Mouse (Mus musculus): ENCODE measurements at regions not wholly inside any gene's neighbourhood (a gene's known extent, or its start where the extent isn't known, plus 50 kb on each side); places are given as distances from the start of the nearest gene placed in this dataset.
"Not testable (repeated sequence)": the region's sequence is repeated elsewhere in the genome, so short reads cannot be mapped to it uniquely, and the experiment has no call there.

DNA sequence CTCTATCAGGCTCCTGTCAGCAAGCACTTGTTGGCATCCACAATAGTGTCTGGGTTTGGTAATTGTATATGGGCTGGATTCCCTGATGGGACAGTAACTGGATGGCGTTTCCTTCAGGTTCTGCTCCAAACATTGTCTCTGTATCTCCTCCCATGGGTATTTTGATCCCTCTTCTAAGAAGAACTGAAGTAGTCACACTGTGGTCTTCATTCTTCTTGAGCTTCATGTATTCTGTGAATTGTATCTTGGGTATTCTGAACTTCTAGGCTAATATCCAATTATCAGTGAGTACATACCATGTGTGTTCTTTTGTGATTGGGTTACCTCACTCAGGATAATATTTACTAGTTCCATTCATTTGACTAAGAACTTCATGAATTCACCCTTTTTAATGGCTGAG lies 119.2 kb upstream of the Gm21119 start:
- DNase-seq (ENCODE audit: low read depth, low spot score): not testable (repeated sequence)

DNA sequence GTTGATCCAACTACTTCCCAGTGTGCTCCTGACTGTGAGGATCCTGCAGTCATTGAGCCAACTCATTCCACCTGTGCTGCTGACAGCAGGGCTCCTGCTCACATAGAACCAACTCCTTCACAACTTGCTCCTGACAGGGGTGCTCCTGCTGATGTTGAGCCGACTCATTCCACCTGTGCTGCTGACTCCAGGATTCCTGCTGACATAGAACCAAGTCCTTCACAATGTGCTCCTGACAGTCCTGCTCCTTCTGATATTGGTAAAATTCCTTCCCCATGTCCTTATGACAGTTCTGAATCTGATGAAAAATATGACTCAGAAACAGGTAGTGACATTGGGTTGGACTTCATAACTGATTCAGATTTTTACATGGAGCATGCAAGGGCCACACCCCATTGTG lies 100.8 kb upstream of the Gm21119 start:
- DNase-seq (ENCODE audit: low read depth, low spot score): not testable (repeated sequence)

- DNase-seq (ENCODE audit: low read depth, low spot score): not testable (repeated sequence)
Observed at GRCm38 (mm10) chr8:20516324-20516830, 98.3 kb upstream of the Gm21119 start.

DNA sequence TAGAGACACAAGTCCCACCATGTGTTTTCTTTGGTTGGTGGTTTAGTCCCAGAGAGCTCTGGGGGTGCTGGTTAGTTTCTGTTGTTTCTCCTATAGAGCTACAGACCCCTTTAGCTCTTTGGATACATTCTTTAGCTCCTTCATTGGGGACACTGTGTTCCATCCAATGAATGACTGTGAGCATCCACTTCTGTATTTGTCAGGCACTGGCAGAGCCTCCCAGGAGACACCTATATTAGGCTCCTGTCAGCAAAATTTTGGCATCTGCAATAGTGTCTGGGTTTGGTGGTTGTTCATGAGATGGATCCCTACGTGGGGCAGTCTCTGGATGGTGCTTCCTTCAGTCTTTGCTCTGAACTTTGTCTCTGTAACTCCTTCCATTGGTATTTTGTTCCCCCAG lies 97.2 kb upstream of the Gm21119 start:
- not testable (repeated sequence) for DNase-seq (ENCODE audit: low read depth, low spot score)

- not testable (repeated sequence) for DNase-seq (ENCODE audit: low read depth, low spot score)
Observed at GRCm38 (mm10) chr8:20524539-20524938, 90.2 kb upstream of the Gm21119 start.

DNA sequence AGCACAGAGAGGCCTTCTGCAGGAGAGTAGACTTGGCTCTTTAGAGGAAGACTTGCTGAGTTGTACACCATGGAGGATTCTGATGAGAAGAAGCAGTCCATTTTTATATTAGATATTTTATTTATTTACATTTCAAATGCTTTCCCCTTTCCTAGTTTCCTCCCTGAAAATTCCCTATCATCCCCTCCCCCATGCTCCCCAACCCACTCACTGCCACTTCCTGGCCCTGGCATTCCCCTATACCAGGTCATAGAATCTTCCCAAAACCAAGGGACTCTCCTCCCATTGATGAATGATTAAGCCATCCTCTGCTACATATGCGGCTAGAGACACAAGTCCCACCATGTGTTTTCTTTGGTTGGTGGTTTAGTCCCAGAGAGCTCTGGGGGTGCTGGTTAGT lies 85.7 kb upstream of the Gm21119 start:
- DNase-seq (ENCODE audit: low read depth, low spot score): not testable (repeated sequence)

DNA sequence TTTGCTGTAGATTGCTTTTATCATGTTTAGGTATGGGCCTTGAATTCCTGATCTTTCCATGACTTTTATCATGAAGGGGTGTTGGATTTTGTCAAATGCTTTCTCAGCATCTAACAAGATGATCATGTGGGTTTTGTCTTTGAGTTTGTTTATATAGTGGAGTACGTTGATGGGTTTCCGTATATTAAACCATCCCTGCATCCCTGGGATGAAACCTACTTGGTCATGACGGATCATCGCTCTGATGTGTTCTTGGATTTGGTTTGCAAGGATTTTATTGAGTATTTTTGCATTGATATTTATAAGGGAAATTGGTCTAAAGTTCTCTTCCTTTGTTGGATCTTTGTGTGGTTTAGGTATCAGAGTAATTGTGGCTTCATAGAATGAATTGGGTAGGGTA lies 75.7 kb upstream of the Gm21119 start:
- DNase-seq (ENCODE audit: low read depth, low spot score): not testable (repeated sequence)

DNA sequence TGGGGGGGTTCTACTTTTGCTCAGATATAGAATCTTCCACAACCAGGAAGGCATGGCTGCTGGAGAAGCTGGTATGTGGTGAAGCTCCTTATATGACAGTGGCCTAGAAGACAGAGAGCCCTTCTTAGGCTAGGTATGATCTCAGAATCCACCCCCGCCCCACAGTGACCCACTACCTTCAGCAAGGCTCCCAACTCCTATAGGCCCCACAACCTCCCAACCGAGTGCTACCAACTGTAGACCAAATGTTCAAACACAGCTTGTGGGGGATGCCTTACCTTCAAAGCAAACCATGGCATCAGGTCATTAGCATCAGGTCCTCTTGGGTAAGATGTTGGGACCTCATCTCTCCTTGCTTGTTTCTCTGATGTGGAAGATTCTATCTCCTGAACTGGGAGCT lies 70.6 kb upstream of the Gm21119 start:
- DNase-seq (ENCODE audit: low read depth, low spot score): not testable (repeated sequence)

DNA sequence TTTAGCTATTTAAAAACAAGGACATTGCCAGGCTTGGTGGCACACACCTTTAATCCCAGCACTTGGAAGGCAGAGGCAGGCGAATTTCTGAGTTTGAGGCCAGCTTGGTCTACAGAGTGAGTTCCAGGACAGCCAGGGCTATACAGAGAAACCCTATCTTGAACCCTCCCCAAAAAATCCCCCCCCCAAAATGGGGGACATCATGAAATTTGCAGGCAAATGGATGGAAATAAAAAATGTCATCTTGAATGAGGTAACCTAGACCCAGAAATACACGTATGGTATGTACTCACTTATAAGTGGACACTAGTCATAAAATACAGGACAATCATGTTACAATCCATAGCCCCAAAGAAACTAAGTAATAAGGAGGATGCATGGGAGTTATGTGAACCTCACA lies 69.4 kb upstream of the Gm21119 start:
- not testable (repeated sequence) for DNase-seq (ENCODE audit: low read depth, low spot score)

DNA sequence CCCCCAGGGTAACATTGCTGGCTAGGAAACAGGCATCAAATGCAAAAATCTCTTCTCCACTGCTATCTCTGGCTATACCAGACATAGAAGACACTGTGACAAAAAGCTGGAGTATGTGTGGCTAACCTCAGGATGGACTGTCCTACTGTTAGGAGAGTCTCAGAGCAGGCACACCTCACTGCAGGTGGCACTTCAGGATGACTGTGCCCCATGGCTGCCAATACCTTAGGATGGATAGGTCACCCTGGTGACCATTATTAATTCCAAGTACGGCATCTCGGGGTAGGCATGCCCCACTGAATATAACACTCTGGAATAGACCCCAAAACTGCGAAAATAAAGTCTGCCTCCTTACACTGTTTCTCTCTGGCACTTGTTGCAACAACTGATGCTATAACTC lies 68.3 kb upstream of the Gm21119 start:
- not testable (repeated sequence) for DNase-seq (ENCODE audit: low read depth, low spot score)

DNA sequence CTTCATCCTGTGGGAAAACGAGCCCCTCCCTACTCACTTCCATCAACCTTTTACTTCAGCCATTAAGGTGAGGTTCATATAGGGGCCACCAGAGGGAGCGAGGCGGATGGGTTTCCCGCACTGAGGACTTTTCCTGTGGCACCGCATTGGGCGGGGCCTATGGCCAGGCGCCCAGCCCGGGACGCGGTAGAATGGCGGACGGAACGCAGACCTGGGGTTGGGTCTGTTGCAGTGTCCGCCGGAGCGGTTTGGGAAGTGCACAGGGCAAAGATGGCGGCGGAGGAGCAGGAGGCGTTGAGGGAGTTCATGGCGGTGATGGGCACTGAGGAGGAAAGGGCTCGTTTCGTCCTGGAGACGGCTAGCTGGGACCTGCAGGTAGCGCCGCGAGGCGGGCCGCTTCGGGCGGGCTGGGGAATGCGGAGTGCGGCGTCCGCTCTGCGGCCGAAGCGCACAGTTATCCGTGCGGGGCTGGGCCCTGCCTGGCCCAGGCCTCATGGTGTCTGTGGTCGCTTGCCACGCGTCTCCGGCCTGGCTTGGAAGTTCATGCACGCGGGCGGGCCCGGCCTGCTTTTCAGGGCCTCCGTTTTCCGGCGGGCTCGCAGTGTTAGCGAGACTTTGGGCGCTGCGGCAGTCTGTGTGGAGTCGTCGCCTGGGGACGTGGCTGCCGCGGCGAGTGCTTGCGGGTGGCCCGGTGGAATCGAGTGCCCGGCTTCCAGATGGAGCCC lies 64.5 kb upstream of the Gm21119 start:
- peak; percentile 16 for DNase-seq (ENCODE audit: low read depth, low spot score)

DNA sequence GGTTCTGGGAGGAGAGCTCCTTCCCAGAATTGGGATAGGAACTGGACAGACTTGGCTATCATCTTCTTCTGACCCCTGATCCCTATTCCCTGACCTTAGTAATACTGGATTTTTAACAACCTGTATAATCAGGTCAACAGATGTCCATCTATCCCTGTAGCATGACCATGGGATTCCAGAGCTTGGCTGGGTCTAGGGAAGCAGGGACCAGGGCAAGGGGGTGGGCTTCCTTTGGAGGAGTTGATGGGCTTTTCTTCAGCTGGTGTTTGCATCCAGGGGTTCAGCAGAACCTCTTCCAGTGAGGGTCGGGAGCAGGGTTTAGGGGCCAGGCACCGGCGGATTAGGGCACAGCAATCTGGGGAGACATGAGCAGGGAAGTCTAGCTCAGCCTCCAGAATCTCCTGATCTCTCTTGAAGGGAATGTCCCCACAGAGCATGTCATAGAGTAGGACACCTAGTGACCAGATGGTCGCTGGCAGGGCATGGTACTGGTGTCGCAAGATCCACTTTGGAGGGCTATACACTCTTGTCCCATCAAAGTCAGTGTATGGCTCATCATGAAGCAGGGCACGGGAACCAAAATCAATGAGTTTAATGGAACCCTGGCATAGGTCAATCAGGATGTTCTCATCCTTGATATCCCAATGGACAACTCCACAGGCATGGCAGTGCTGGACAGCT lies 58.1 kb upstream of the Gm21119 start:
- DNase-seq (ENCODE audit: low read depth, low spot score): not testable (repeated sequence)

- not testable (repeated sequence) for DNase-seq (ENCODE audit: low read depth, low spot score)
Observed at GRCm38 (mm10) chr8:20557184-20557583, 57.5 kb upstream of the Gm21119 start.

GRCm38 (mm10) chr8:20557609-20558008 lies 57.1 kb upstream of the Gm21119 start:
- DNase-seq (ENCODE audit: low read depth, low spot score): not testable (repeated sequence)
